Mouse (Mus musculus): ENCODE measurements around the gene Gm9508. TPM values are rescaled to one million over a fixed set of nuclear protein-coding genes. Genes with fewer than 3 reads are reported as not detected.

Gene Gm9508
- polyA plus RNA-seq, 1 experiment from 2014 or later: not detected

GRCm38 (mm10) chr10:77673765-77674164 is 23.3 kb downstream of the Gm9508 start:
- Histone ChIP-seq H3K27me3 (ENCODE audit: insufficient read depth, low read length) (peaks cover 25% of the 10 kb centered on the region), H3K9me3 (ENCODE audit: low read length) (no peaks in the 10 kb centered on the region), H3K4me2 (replicated peaks; ENCODE audit: low read depth, low read length) (no peak overlapping the region), H3K27ac (ENCODE audit: low read length) (no peak overlapping the region), H3K4me1 (ENCODE audit: insufficient read depth, low read length) (peaks cover 8% of the 10 kb centered on the region), H3K36me3 (ENCODE audit: insufficient read depth, low read length) (no peaks in the 10 kb centered on the region), H3K4me3 (ENCODE audit: low read length) (no peak overlapping the region), H3K9ac (replicated peaks; ENCODE audit: low read length) (no peak overlapping the region)
- no peak for ATAC-seq (ENCODE audit: low FRiP score, low TSS enrichment)
- WGBS: 52% methylated on average over 13 of the region's 13 CpGs

GRCm38 (mm10) chr10:77671519-77671918 is 25.5 kb downstream of the Gm9508 start:
- ATAC-seq (ENCODE audit: low FRiP score, low TSS enrichment): no peak
- no peak overlapping the region for H3K27ac ChIP-seq (ENCODE audit: low read length)
- no peak overlapping the region for H3K9ac ChIP-seq (replicated peaks; ENCODE audit: low read length)
- WGBS: 58% methylated on average over 4 of the region's 4 CpGs
- H3K4me3 ChIP-seq (ENCODE audit: low read length): no peak overlapping the region
- H3K27me3 ChIP-seq (ENCODE audit: insufficient read depth, low read length): peaks cover 4% of the 10 kb centered on the region
- H3K36me3 ChIP-seq (ENCODE audit: insufficient read depth, low read length): no peaks in the 10 kb centered on the region
- H3K4me2 ChIP-seq (replicated peaks; ENCODE audit: low read depth, low read length): no peak overlapping the region
- H3K9me3 ChIP-seq (ENCODE audit: low read length): no peaks in the 10 kb centered on the region
- H3K4me1 ChIP-seq (ENCODE audit: insufficient read depth, low read length): no peaks in the 10 kb centered on the region

- H3K9ac ChIP-seq (replicated peaks; ENCODE audit: low read length): no peak overlapping the region
- H3K27ac ChIP-seq (ENCODE audit: low read length): no peak overlapping the region
- H3K4me1 ChIP-seq (ENCODE audit: insufficient read depth, low read length): no peaks in the 10 kb centered on the region
- no peaks in the 10 kb centered on the region for H3K27me3 ChIP-seq (ENCODE audit: insufficient read depth, low read length)
- H3K4me2 ChIP-seq (replicated peaks; ENCODE audit: low read depth, low read length): no peak overlapping the region
- 78% methylated on average over 4 of the region's 4 CpGs for WGBS
- H3K36me3 ChIP-seq (ENCODE audit: insufficient read depth, low read length): no peaks in the 10 kb centered on the region
- no peaks in the 10 kb centered on the region for H3K9me3 ChIP-seq (ENCODE audit: low read length)
- no peak overlapping the region for H3K4me3 ChIP-seq (ENCODE audit: low read length)
- no peak for ATAC-seq (ENCODE audit: low FRiP score, low TSS enrichment)
These were observed 26.3 kb downstream of the Gm9508 start for GRCm38 (mm10) chr10:77670710-77671109.

GRCm38 (mm10) chr10:77667402-77667801 is 29.6 kb downstream of the Gm9508 start:
- H3K4me3 ChIP-seq (ENCODE audit: low read length): no peak overlapping the region
- no peaks in the 10 kb centered on the region for H3K9me3 ChIP-seq (ENCODE audit: low read length)
- no peak for ATAC-seq (ENCODE audit: low FRiP score, low TSS enrichment)
- H3K36me3 ChIP-seq (ENCODE audit: insufficient read depth, low read length): no peaks in the 10 kb centered on the region
- H3K9ac ChIP-seq (replicated peaks; ENCODE audit: low read length): no peak overlapping the region
- H3K27me3 ChIP-seq (ENCODE audit: insufficient read depth, low read length): 0 out of 2 replicates have a peak, but pooled peaks cover 2% of the 10 kb centered on the region
- H3K27ac ChIP-seq (ENCODE audit: low read length): no peak overlapping the region
- WGBS: 66% methylated on average over 4 of the region's 4 CpGs
- H3K4me1 ChIP-seq (ENCODE audit: insufficient read depth, low read length): no peaks in the 10 kb centered on the region
- no peak overlapping the region for H3K4me2 ChIP-seq (replicated peaks; ENCODE audit: low read depth, low read length)

- 70% methylated on average over 8 of the region's 8 CpGs for WGBS
- no peak for ATAC-seq (ENCODE audit: low FRiP score, low TSS enrichment)
- Histone ChIP-seq H3K4me2 (replicated peaks; ENCODE audit: low read depth, low read length) (no peak overlapping the region), H3K4me1 (ENCODE audit: insufficient read depth, low read length) (no peaks in the 10 kb centered on the region), H3K9ac (replicated peaks; ENCODE audit: low read length) (no peak overlapping the region), H3K36me3 (ENCODE audit: insufficient read depth, low read length) (no peaks in the 10 kb centered on the region), H3K27me3 (ENCODE audit: insufficient read depth, low read length) (0 out of 2 replicates have a peak, but pooled peaks cover 2% of the 10 kb centered on the region), H3K9me3 (ENCODE audit: low read length) (no peaks in the 10 kb centered on the region), H3K27ac (ENCODE audit: low read length) (no peak overlapping the region), H3K4me3 (ENCODE audit: low read length) (no peak overlapping the region)
These were observed 30.7 kb downstream of the Gm9508 start for GRCm38 (mm10) chr10:77666342-77666741.

GRCm38 (mm10) chr10:77663949-77664665 is 32.9 kb downstream of the Gm9508 start:
- Histone ChIP-seq H3K9me3 (ENCODE audit: low read length) (no peaks in the 10 kb centered on the region), H3K9ac (replicated peaks; ENCODE audit: low read length) (no peak overlapping the region), H3K27ac (ENCODE audit: low read length) (no peak overlapping the region), H3K27me3 (ENCODE audit: insufficient read depth, low read length) (0 out of 2 replicates have a peak, but pooled peaks cover 2% of the 10 kb centered on the region), H3K4me2 (replicated peaks; ENCODE audit: low read depth, low read length) (peak overlapping the region; percentile 35), H3K4me3 (ENCODE audit: low read length) (peak overlapping the region; percentile 16; the same call in 1 of the 2 replicates), H3K36me3 (ENCODE audit: insufficient read depth, low read length) (no peaks in the 10 kb centered on the region), H3K4me1 (ENCODE audit: insufficient read depth, low read length) (no peaks in the 10 kb centered on the region)
- 0 out of 2 replicates have a peak, but pooled peaks have one; percentile 27 for ATAC-seq (ENCODE audit: low FRiP score, low TSS enrichment)
- WGBS: 25% methylated on average over 43 of the region's 43 CpGs

- peak; percentile 80 for ATAC-seq (ENCODE audit: low FRiP score, low TSS enrichment)
- Histone ChIP-seq H3K4me3 (ENCODE audit: low read length) (no peak overlapping the region), H3K4me1 (ENCODE audit: insufficient read depth, low read length) (0 out of 2 replicates have a peak, but pooled peaks cover 3% of the 10 kb centered on the region), H3K4me2 (replicated peaks; ENCODE audit: low read depth, low read length) (no peak overlapping the region), H3K9me3 (ENCODE audit: low read length) (no peaks in the 10 kb centered on the region), H3K9ac (replicated peaks; ENCODE audit: low read length) (no peak overlapping the region), H3K27ac (ENCODE audit: low read length) (no peak overlapping the region), H3K36me3 (ENCODE audit: insufficient read depth, low read length) (no peaks in the 10 kb centered on the region), H3K27me3 (ENCODE audit: insufficient read depth, low read length) (0 out of 2 replicates have a peak, but pooled peaks cover under 1% of the 10 kb centered on the region)
- 32% methylated on average over 15 of the region's 15 CpGs for WGBS
These were observed 38.6 kb downstream of the Gm9508 start for GRCm38 (mm10) chr10:77658286-77658994.

- WGBS: 87% methylated on average over 9 of the region's 9 CpGs
These were observed 45.0 kb downstream of the Gm9508 start for GRCm38 (mm10) chr10:77652046-77652445.

GRCm38 (mm10) chr10:77647901-77648300 is 49.1 kb downstream of the Gm9508 start:
- no peak for ATAC-seq (ENCODE audit: low FRiP score, low TSS enrichment)
- Histone ChIP-seq H3K4me2 (replicated peaks; ENCODE audit: low read depth, low read length) (no peak overlapping the region), H3K36me3 (ENCODE audit: insufficient read depth, low read length) (peaks cover 31% of the 10 kb centered on the region), H3K9me3 (ENCODE audit: low read length) (no peaks in the 10 kb centered on the region), H3K4me1 (ENCODE audit: insufficient read depth, low read length) (no peaks in the 10 kb centered on the region), H3K27ac (ENCODE audit: low read length) (no peak overlapping the region), H3K9ac (replicated peaks; ENCODE audit: low read length) (no peak overlapping the region), H3K4me3 (ENCODE audit: low read length) (no peak overlapping the region), H3K27me3 (ENCODE audit: insufficient read depth, low read length) (no peaks in the 10 kb centered on the region)
- WGBS: 84% methylated on average over 8 of the region's 8 CpGs

More at GRCm38 (mm10) chr10:77652046-77652445, 45.0 kb downstream of the Gm9508 start:
- H3K9ac ChIP-seq (replicated peaks; ENCODE audit: low read length): no peak overlapping the region
- no peaks in the 10 kb centered on the region for H3K27me3 ChIP-seq (ENCODE audit: insufficient read depth, low read length)
- no peaks in the 10 kb centered on the region for H3K9me3 ChIP-seq (ENCODE audit: low read length)
- no peak for ATAC-seq (ENCODE audit: low FRiP score, low TSS enrichment)
- no peak overlapping the region for H3K4me2 ChIP-seq (replicated peaks; ENCODE audit: low read depth, low read length)
- no peak overlapping the region for H3K4me3 ChIP-seq (ENCODE audit: low read length)
- no peak overlapping the region for H3K27ac ChIP-seq (ENCODE audit: low read length)
- H3K4me1 ChIP-seq (ENCODE audit: insufficient read depth, low read length): no peaks in the 10 kb centered on the region
- no peaks in the 10 kb centered on the region for H3K36me3 ChIP-seq (ENCODE audit: insufficient read depth, low read length)

- Histone ChIP-seq H3K4me2 (replicated peaks; ENCODE audit: low read depth, low read length) (no peak overlapping the region), H3K4me3 (ENCODE audit: low read length) (no peak overlapping the region), H3K36me3 (ENCODE audit: insufficient read depth, low read length) (peaks cover 33% of the 10 kb centered on the region), H3K4me1 (ENCODE audit: insufficient read depth, low read length) (no peaks in the 10 kb centered on the region), H3K27me3 (ENCODE audit: insufficient read depth, low read length) (no peaks in the 10 kb centered on the region), H3K9me3 (ENCODE audit: low read length) (no peaks in the 10 kb centered on the region), H3K9ac (replicated peaks; ENCODE audit: low read length) (no peak overlapping the region), H3K27ac (ENCODE audit: low read length) (no peak overlapping the region)
- 94% methylated on average over 1 of the region's 1 CpGs for WGBS
- no peak for ATAC-seq (ENCODE audit: low FRiP score, low TSS enrichment)
These were observed 49.6 kb downstream of the Gm9508 start for GRCm38 (mm10) chr10:77647461-77647860.

All from kidney, embryonic 16.5 days (tissue).